Mouse (Mus musculus) heart, postnatal 10 days (tissue): Measurements from ENCODE around the gene Rgma. TPM values are rescaled to one million over a fixed set of nuclear protein-coding genes. Genes with fewer than 3 reads are reported as not detected.

Source experiments
- DNase-seq, 2 experiments: peaks; one replicate each; pipeline ENCODE4 v3.0.0; 2021
- intact Hi-C: fragments of 180-260 bp; cut with DNase I; formaldehyde crosslinking; loops from one replicate; pipeline ENCODE4 v1.15.1; 2025
- total RNA-seq, 2 experiments: library from RNA; stranded (reverse); gene quantifications; 2 replicates each; pipeline ENCODE4 v1.2.3; 2021

Rgma gene
- 10 to 100 TPM; 40.6 to 50.4 TPM for total RNA-seq

DNA sequence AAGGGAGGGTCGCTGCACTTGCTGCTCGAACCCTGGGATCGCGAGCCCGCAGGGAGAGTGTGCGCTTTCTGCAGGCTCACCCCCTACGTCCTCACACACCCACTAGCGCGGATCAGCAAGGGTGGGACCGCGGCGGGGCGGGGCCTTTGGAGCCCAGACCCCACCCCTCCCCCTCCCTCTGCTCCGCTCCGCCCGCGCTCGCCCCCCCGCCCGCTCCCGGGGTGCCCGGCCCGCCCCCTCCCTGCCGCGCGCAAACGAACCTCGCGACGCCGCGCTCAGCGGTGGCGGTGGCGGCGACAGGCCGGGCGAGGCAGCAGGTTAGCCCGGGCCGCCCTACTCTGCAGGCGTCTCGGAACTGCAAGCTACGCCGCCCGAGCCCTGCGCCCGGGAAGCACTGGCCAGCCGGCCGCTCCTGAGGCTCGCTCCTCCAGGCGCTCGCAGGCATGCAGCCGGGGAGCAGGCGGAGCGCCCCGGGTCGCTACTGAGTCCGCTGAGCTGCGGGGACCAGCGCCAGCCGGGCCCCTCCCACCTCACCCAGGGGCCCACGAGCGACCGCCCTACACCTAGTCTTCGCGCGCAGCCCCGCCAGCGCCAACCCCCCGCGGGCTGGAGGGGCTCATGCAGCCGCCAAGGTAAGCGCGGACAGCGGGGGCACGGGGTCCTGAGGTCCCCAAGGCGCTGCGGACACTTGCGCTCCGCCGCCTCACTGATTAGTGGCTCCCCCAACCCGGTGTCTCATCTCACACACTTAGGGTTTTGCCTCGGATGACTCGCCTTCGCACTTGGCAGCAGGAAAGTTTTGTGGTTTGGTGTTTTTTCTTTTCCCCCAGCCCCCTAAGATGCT lies at the start of gene Rgma:
Gene Rgma, plus strand, starts transcription at position 253 of the 844 bp plus-strand sequence.
- peak; percentile 71 to 77 for DNase-seq
- intact Hi-C loops, result loop anchor here (2.0 to 10.0 kb wide), 7 partner anchors 47 to 975 kb away; no protein-coding TSS in a partner anchor

DNA sequence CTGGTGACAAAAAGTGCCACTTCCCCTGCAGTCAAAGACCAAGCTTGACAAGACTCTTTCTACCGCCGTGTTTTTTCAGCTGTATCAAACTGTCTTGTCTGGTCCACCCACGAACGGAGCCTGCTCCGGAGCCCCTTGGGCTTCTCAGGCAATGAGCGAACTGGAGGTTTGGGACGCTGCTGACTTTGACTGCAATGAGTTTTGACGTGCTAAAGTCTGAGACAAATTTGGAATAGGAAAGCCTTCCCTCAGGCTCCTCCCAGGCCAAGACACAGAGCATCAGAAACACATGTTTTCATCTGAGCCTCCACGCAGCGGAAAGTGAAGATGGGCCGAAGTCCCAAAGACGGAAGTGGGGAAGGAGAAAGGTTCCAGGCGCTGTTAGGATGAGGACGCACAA lies 49.1 kb upstream of the Rgma start:
- intact Hi-C loops, result loop anchor here (1.0 to 2.0 kb wide), 2 partner anchors 51 to 52 kb away; no protein-coding TSS in a partner anchor
- DNase-seq, result peak; percentile 52 to 58

DNA sequence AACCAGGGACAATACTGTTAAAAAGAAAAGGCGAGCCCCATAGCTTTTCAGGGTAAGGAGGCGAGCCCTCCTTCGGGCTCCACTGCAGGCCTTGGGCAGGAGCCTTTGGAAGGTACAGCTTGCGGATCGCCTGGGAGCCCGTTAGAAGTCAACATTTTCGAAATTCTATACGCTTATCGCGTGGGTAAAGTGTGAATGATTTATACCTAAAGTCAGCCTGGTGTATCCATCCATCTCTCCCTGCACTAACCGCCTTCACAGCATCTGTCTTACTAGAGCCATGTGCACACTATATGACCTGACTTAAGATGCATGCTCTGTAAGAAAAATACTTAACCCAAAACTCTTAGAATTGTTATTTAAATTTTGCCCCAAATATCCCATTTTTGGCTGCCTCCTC lies 48.6 kb upstream of the Rgma start:
- no peak for DNase-seq
- intact Hi-C loops, result loop anchor here (1.0 to 2.0 kb wide), 2 partner anchors 50 to 52 kb away; no protein-coding TSS in a partner anchor

DNA sequence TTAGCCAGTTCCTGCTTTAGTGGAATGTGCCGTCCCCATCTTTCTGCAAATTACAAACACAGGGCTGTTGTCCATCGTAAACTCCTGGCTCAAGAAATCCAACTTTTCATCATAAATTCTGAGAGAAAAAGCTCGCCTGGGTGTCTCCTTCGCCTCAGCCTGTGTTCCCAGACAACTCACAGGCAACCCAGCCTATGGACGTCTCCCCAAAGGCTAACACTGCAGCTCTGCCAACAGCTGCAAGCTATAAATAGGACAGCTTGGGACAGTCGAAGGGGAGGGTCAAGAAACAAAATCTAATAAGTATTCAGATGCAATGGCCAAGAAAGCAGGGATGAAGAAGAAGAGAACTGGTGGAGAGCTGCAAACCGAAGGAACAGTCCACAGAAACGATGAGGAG lies 48.1 kb upstream of the Rgma start:
- intact Hi-C loops, result loop anchor here (2.0 kb wide), 1 partner anchor 50 kb away; no protein-coding TSS in a partner anchor
- peak; percentile 75 to 79 for DNase-seq

DNA sequence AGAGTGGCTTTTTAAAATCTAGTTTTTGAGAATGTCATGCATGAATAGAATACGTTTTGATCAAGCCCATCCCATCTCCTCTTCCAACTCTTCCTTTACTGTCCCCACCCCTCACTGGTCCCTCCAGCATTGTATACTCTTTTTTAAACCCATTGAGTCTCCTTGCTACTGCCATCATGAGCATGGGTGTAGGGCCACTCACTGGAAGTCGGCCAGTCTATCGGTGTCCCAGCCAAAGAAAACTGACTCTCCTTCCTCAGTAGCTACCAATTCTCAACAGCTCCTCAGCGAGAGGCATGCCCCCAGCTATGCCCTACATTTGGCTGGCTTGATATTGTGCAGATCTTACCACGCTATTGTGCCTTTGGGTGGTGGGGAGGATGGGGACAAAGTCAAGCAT lies 47.7 kb upstream of the Rgma start:
- intact Hi-C loops, result loop anchor here (2.0 kb wide), 1 partner anchor 49 kb away; no protein-coding TSS in a partner anchor
- no peak for DNase-seq

DNA sequence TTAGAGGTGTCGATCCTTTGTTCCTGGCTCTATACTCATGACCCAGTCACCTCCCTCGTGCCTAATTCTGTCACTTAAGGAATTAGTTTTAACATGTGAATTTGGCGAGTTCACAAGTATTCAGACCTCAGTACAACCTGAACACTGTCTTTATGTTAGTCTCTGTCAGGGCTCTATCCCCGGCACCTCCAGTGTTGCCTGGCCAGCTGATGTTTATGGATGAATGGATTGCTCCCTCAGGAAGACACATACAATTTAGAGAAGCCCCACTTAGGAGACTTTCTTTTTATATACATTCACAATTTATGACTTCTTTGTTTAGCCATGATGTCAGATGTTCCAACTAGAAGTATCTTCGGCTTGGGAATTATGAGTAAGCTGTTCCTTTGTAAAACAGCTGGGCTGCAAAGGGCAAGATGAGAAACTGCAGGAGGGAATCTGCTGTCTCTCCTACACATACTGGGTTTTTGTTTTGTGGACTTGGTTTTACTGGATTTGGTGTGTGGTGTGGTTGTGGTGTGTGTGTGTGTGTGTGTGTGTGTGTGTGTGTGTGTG lies 46.6 kb upstream of the Rgma start:
- DNase-seq, result no peak
- intact Hi-C loops, result no loop called here

DNA sequence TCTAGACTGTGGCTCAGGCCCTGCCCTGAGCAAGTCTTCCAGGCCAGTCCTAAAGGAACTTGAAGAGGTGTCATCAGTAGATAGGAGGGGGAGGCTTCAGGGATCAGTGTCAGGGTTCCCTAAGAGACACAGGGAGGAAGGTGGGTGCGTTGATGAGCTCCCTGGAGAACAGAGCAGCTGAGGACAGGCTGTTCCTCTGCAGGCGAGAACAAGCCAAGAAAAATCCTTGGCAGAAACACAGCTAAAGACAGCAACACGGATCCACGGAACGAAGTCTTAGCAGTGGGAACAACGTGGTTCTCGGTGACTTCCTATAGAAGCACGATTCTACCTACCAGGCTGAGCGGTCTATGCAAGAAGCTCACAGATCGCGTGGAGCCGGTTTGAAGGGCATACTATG lies 44.6 kb upstream of the Rgma start:
- DNase-seq, result peak in 1 of 2 experiments; percentile 30
- intact Hi-C loops, result loop anchor here (5.0 kb wide), 1 partner anchor 37 kb away; no protein-coding TSS in a partner anchor

DNA sequence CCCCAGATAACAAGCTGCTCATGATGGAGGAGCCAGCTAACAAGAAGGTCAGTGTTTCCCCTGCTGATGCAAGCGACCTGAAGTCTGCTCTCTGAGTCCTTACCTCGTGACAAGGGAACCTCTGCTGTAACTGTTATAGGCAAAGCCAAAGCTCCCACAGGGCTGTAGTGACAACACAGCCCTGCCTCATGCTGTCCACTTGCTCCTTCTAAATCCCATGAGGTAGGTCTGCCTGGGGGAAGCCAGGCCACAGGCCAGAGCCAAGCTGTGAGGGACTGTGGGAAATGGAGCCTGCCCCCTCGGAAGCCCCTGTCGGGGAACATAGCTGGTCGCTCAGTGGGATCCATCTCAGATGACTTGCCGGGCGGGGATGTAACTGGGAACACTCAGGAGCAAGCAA lies 43.7 kb upstream of the Rgma start:
- no peak for DNase-seq
- intact Hi-C loops, result loop anchor here (5.0 kb wide), 1 partner anchor 36 kb away; no protein-coding TSS in a partner anchor

DNA sequence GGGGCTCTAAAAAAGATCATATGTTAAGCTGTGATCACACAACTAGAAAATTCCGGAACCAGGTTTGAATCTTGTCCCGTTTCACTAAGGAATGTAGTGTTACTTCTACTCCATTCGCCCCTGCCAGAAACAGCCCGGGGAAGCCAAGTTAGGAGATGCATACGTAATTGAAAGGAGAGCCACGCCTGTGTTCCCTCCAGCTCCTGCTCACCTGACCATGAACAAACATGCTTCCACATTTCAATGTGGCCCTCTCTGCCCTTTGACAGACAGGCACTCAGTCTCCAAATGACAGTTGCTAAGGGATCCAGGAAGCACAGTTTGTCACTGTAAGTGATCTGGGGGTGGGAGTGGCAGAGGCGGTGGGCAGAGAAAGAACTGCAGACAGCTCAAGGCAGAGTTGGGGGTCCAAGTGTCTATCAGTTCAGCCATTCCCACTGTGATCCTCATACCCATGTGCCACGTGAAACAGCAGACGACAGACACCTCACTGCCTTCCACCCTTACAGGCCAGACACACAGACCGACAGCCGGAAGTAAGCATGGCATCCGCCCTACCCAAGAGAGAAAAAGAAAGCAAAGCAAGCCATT lies 41.8 kb upstream of the Rgma start:
- intact Hi-C loops, result loop anchor here (5.0 kb wide), 1 partner anchor 34 kb away; no protein-coding TSS in a partner anchor
- DNase-seq, result no peak

DNA sequence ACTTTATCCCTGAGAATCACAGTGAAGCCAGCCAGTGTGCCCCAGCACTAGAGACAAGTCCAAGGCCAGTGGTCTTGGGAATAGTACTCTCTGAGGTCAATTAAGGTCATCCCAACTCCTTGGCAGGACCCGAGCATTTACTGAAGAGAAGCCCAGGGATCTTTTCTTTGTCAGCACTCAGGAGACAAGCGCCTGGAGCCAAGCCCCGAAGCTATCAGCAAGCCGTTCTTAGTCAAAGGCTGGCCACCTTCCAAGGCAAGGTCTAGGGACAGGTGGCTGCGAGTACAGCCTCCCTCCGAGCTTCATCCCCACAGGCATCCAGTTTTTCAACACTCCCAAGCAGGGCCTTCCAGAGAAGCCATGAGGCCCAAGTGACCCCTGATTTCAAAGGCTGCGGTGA lies 40.4 kb upstream of the Rgma start:
- intact Hi-C loops, result loop anchor here (5.0 kb wide), 1 partner anchor 32 kb away; no protein-coding TSS in a partner anchor
- DNase-seq, result peak; percentile 74 to 81

DNA sequence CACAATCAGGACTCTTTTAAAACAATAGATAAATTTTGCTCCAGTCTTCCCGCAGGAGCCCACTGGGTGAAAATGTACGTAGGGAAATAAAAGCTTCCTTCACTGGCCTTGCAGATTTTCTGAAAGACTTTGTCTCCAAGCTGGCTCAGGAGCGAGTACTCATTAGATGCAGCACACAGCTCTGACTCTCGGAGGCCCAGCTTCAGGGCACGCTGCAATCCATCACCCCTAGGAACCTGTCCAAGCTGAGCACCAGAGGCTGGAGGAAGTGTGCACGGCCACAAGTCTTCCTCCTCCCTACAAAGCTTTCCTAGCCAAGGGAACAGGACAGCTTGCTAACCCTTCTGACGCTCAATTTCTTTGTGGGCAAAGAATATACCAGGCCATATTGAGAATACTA lies 38.9 kb upstream of the Rgma start:
- intact Hi-C loops, result no loop called here
- DNase-seq, result no peak

DNA sequence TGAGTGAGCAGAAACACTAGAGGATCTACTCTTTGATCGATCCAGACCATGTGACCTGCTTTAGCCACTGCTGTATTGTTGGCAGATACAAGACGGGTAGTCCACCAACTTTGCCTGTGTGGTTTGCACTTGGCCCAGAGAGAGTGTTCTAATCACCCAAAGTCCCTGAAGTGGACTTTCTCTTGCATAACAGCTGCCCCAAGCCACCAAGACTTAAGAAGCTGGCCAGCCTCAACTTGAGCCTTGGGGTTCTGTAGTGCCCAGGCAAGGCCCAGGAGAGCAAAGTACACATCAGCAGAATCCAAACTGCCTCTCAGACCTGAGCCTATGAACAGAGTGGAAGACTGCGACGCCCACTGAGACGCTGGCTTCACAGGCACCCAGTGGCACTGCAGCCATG lies 37.0 kb upstream of the Rgma start:
- intact Hi-C loops, result no loop called here
- DNase-seq, result no peak

DNA sequence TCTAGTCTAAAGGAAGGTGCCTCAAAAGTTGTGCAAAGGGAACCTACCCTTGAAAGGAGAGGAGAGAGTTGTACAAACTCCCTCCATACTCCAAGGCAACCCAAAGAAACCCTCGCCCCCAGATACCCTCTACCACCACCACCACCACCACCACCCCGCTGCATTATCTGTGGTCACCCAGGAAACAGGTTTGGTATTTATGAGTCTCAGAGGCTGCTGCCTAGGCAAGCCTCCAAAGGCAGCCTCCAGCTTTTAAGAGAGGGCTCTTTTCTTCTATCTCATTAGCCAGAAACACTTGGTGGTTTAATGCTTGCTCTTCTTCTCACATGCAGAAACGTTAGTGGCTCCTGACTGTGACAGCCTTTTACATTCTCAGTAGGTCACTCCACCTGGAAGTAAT lies 31.5 kb upstream of the Rgma start:
- intact Hi-C loops, result no loop called here

DNA sequence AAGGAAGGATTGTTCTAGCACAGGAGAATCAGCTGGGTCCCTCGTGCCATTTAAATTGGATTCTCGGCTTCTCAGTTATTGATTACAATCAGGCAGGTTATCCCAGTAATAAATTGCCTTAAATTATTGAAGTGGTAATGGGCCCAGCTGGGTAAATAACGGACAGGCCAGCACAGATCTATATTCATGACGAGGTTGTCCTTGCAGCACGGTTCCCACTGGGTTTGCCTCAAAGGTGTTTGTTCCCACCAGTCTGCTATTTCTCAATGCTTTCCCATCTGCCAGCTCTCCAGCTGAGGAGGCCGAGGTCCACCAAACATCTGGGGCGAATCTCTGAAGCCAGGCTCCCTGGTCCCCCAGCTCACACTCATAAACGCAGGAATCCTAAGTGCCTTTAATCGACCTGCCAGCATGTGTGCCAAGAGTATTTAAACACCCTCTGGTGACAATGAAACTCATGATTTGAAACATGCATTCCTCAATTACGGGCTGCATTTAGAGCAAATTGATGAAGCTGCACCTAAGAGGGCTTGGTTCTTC lies 26.7 kb upstream of the Rgma start:
- intact Hi-C loops, result no loop called here
- DNase-seq, result no peak

More for the DNA sequence above, 31.5 kb upstream of the Rgma start:
- no peak for DNase-seq

DNA sequence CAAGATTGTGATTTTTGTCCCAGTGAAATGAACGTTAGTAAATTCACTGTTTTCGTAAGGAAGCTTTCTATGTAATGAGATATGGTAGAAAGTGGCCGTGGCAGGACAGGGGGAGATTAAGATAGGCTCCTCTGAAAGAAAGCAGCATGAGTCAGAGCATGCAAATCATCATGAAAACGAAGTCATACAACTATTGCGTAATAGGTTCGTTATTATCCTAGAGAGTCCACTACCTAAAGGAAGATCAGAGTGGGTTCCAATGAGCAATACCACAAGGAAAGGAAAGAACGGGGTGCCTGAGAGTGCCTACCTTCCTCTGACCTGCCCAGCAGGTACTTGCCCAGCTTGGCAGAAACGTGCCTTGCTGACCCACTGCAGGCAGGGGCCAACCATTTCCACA lies 26.2 kb upstream of the Rgma start:
- intact Hi-C loops, result no loop called here
- DNase-seq, result no peak

DNA sequence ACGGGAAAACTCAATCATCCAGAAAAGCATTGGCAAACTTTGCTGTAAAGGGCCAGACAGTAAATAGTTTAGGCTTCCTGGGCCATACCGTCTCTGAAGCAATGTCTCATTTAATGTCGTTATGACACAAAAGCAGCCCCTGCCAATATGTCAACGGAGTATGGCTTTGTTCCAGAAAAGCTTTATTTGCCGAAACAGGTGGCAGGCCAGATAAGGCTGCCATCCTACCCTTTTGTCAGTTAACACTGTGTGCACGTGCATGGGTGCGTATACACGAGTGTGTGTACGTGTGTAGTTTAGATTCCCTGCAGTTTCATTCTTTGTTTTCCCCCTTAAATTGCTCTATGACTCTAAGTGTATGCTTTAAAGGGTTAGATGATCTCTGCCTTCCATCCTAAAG lies 20.1 kb upstream of the Rgma start:
- DNase-seq, result no peak
- intact Hi-C loops, result no loop called here

DNA sequence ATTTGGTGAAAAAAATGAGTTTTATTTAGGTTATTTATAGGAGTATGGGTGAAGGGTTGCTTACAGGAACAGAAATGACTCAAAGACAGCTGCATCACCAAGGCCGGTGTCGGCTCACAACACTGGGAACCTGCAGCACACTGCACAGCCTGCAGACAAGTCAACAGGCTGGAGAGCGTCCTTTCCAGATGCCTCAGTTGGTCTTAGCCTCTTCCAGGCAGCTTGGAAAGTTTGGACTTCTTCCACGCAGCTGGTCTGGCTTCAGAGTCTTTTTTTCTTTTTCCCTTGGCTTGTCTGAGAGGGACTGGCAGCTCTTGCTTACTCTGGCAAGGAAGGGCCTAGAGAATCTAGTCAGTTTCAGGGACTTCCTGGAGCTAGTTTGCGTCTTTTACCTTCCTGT lies 18.4 kb upstream of the Rgma start:
- no peak for DNase-seq
- intact Hi-C loops, result no loop called here

DNA sequence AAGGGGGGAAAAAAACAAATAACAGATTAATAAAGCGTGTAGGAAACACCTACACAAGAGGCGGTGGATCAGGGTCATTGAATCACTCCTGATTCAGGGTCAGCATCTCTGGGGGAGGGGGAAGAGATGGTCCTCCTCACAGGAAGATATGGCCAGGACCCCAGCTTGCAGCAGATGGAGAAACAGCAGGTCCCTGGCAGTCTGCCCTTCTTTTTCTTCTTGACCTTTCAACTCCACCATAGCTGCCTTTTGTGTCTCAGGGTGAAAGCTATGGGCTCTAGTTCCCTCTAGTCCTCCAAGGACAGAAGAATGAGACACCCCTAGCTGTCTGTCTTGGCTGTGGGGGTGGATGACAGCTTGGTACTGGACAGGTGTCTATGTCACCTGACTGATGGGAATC lies 17.7 kb upstream of the Rgma start:
- intact Hi-C loops, result no loop called here
- DNase-seq, result no peak

DNA sequence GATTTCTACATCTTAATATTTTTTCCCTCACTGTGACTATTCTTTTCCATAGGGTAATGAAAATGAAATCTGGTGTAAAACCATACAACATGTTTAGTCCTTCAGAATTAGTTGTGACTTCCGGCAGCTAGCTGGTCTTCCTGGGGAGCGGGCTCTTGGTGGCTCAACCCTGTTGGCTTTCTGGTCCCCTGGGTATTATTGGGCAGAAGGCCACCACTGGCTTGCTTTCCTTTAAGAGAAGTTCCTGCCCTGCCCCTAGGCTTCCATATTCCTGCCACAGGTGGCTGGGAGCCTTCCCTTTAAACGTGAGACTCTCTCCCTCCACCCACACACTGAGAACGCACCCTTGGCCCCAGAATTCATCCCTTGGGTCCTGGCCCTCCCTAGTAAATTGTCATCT lies 9.8 kb upstream of the Rgma start:
- DNase-seq, result no peak
- intact Hi-C loops, result loop anchor here (5.0 kb wide), 1 partner anchor 33 kb away; no protein-coding TSS in a partner anchor

DNA sequence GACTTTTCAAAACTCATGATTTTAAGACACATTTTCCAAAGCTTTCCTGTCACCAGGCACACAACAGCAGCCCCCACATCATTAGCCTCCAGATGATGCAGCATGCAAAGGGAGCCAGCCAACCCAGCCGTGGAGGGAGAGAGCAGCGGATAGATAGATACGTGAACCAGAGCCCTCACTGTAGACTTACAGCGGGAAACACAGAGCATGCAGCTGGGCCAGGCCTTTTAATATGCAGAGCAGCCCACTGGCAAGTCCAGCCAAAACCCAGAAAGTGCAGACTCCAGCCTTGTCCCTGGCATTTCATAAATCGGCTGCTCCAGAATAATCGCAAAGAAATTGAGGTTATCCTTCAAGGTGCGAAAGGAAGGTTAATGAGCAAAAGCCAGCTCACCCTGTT lies 9.3 kb upstream of the Rgma start:
- intact Hi-C loops, result loop anchor here (5.0 kb wide), 1 partner anchor 34 kb away; no protein-coding TSS in a partner anchor
- DNase-seq, result no peak
